Mouse (Mus musculus) midbrain, embryonic 15.5 days (tissue): Measurements from ENCODE around the gene Spsb2. TPM values are rescaled to one million over a fixed set of nuclear protein-coding genes. Genes with fewer than 3 reads are reported as not detected.
"Not testable (repeated sequence)": the region's sequence is repeated elsewhere in the genome, so short reads cannot be mapped to it uniquely, and the experiment has no call there.

ENCODE experiments used
- ATAC-seq: fragments of 200-750 bp; cut with Nextera tagmentation; replicated peaks from 2 replicates; pipeline ENCODE4 v1.8.0; 2017; ENCODE audit warnings: moderate TSS enrichment
- H3K27ac ChIP-seq: fragments of 300-500 bp; sonication (generic); 2 replicates; pipeline ENCODE4 v1.5.1; 2015; ENCODE audit warnings: mild to moderate bottlenecking, inconsistent platforms
- H3K27me3 ChIP-seq: fragments of 300-500 bp; sonication (generic); replicated peaks from 2 replicates; pipeline ENCODE4 v1.6.1; 2015; ENCODE audit warnings: inconsistent platforms
- H3K36me3 ChIP-seq: fragments of 300-500 bp; sonication (generic); replicated peaks from 2 replicates; pipeline ENCODE4 v1.6.1; 2015; ENCODE audit warnings: inconsistent platforms
- H3K4me1 ChIP-seq: fragments of 300-500 bp; sonication (generic); 2 replicates; pipeline ENCODE4 v1.6.1; 2015; ENCODE audit warnings: inconsistent platforms
- H3K4me2 ChIP-seq: fragments of 300-500 bp; sonication (generic); 2 replicates; pipeline ENCODE4 v1.6.1; 2015; ENCODE audit warnings: inconsistent platforms, mild to moderate bottlenecking, moderate library complexity
- H3K4me3 ChIP-seq: fragments of 300-500 bp; sonication (generic); 2 replicates; pipeline ENCODE4 v1.5.1; 2015; ENCODE audit warnings: mild to moderate bottlenecking, inconsistent platforms
- H3K9ac ChIP-seq: fragments of 300-500 bp; sonication (generic); 2 replicates; pipeline ENCODE4 v1.6.1; 2015; ENCODE audit warnings: mild to moderate bottlenecking, inconsistent platforms
- H3K9me3 ChIP-seq: fragments of 300-500 bp; sonication (generic); 2 replicates; pipeline ENCODE4 v1.6.1; 2016; ENCODE audit warnings: inconsistent platforms
- WGBS: fragments of 180-500 bp; shearing (Covaris S2); methylation state at CpG from one replicate; pipeline ENCODE4 v1.1.7; 2015; ENCODE audit warnings: mixed read lengths; 5-methylcytosine and 5-hydroxymethylcytosine counted together
- polyA plus RNA-seq: library from polyadenylated mRNA; unstranded; fragments of >200 nt; fragmentation: Nextera tagmentation; extraction: Ambion mirVana; gene quantifications from 2 replicates; pipeline ENCODE4 v1.2.1, GENCODE M21; 2015

The Spsb2 gene
- polyA plus RNA-seq, 1 experiment from 2014 or later: 8.8 TPM

GRCm38 (mm10) chr6:124804341-124804740 is 4.1 kb upstream of the Spsb2 start:
- 94% methylated on average over 3 of the region's 3 CpGs for WGBS
- Histone ChIP-seq H3K4me3 (no peak overlapping the region), H3K4me2 (no peak overlapping the region), H3K9me3 (no peaks in the 10 kb centered on the region), H3K36me3 (no peaks in the 10 kb centered on the region), H3K4me1 (peaks cover 24% of the 10 kb centered on the region), H3K27ac (no peak overlapping the region), H3K27me3 (no peaks in the 10 kb centered on the region), H3K9ac (no peak overlapping the region)
- ATAC-seq: no peak

- Histone ChIP-seq H3K4me1 (peaks cover 32% of the 10 kb centered on the region), H3K9me3 (no peaks in the 10 kb centered on the region), H3K27me3 (no peaks in the 10 kb centered on the region), H3K9ac (peak overlapping the region; percentile 41), H3K36me3 (no peaks in the 10 kb centered on the region), H3K27ac (peak overlapping the region; percentile 79), H3K4me2 (peak overlapping the region; percentile 69), H3K4me3 (peak overlapping the region; percentile 40)
- peak; percentile 91 for ATAC-seq
- WGBS: 2% methylated on average over 34 of the region's 34 CpGs
These were observed 2.8 kb upstream of the Spsb2 start for GRCm38 (mm10) chr6:124805341-124806321.

GRCm38 (mm10) chr6:124806446-124807140 is 1.9 kb upstream of the Spsb2 start:
- H3K36me3 ChIP-seq: no peaks in the 10 kb centered on the region
- peak overlapping the region; percentile 69 for H3K4me2 ChIP-seq
- H3K27ac ChIP-seq: peak overlapping the region; percentile 79
- H3K9ac ChIP-seq: no peak overlapping the region
- H3K4me3 ChIP-seq: peak overlapping the region; percentile 40; the same call in 1 of the 2 replicates
- no peaks in the 10 kb centered on the region for H3K27me3 ChIP-seq
- 73% methylated on average over 7 of the region's 7 CpGs for WGBS
- no peak for ATAC-seq
- no peaks in the 10 kb centered on the region for H3K9me3 ChIP-seq
- peaks cover 33% of the 10 kb centered on the region for H3K4me1 ChIP-seq

- H3K27me3 ChIP-seq: no peaks in the 10 kb centered on the region
- H3K27ac ChIP-seq: no peak overlapping the region
- peaks cover 41% of the 10 kb centered on the region for H3K4me1 ChIP-seq
- WGBS: 90% methylated on average over 4 of the region's 4 CpGs
- 0 out of 2 replicates have a peak, but pooled peaks cover 4% of the 10 kb centered on the region for H3K36me3 ChIP-seq
- ATAC-seq: no peak
- H3K9me3 ChIP-seq: no peaks in the 10 kb centered on the region
- no peak overlapping the region for H3K4me3 ChIP-seq
- no peak overlapping the region for H3K4me2 ChIP-seq
- H3K9ac ChIP-seq: no peak overlapping the region
These were observed 1.1 kb upstream of the Spsb2 start for GRCm38 (mm10) chr6:124807366-124807765.

GRCm38 (mm10) chr6:124807986-124808357 is 489 bp upstream of the Spsb2 start:
- H3K9ac ChIP-seq: no peak overlapping the region
- peak overlapping the region; percentile 83 for H3K4me2 ChIP-seq
- H3K27ac ChIP-seq: 0 out of 2 replicates have a peak overlapping the region, but pooled peaks have one; percentile 35
- no peak for ATAC-seq
- peak overlapping the region; percentile 43; the same call in 1 of the 2 replicates for H3K4me3 ChIP-seq
- WGBS: 84% methylated on average over 6 of the region's 6 CpGs
- no peaks in the 10 kb centered on the region for H3K27me3 ChIP-seq
- H3K4me1 ChIP-seq: peaks cover 47% of the 10 kb centered on the region
- H3K36me3 ChIP-seq: 0 out of 2 replicates have a peak, but pooled peaks cover 4% of the 10 kb centered on the region
- H3K9me3 ChIP-seq: no peaks in the 10 kb centered on the region

- Histone ChIP-seq H3K4me2 (peak overlapping the region; percentile 83), H3K27me3 (no peaks in the 10 kb centered on the region), H3K4me3 (peak overlapping the region; percentile 43), H3K4me1 (peaks cover 51% of the 10 kb centered on the region), H3K27ac (peak overlapping the region; percentile 67), H3K9ac (peak overlapping the region; percentile 21), H3K36me3 (0 out of 2 replicates have a peak, but pooled peaks cover 4% of the 10 kb centered on the region), H3K9me3 (no peaks in the 10 kb centered on the region)
- 0 out of 2 replicates have a peak, but pooled peaks have one; percentile 1 for ATAC-seq
- under 1% methylated on average over 35 of the region's 35 CpGs for WGBS
These were observed 752 bp downstream of the Spsb2 start for GRCm38 (mm10) chr6:124809052-124809774.

- Histone ChIP-seq H3K4me2 (peak overlapping the region; percentile 83), H3K4me1 (peaks cover 55% of the 10 kb centered on the region), H3K36me3 (0 out of 2 replicates have a peak, but pooled peaks cover 4% of the 10 kb centered on the region), H3K4me3 (peak overlapping the region; percentile 43), H3K27ac (peak overlapping the region; percentile 67; the same call in 1 of the 2 replicates), H3K9me3 (no peaks in the 10 kb centered on the region), H3K27me3 (no peaks in the 10 kb centered on the region), H3K9ac (peak overlapping the region; percentile 21)
- WGBS: 39% methylated on average over 14 of the region's 14 CpGs
- no peak for ATAC-seq
These were observed 1.5 kb downstream of the Spsb2 start for GRCm38 (mm10) chr6:124809775-124810538.

- not testable (repeated sequence) for H3K27ac ChIP-seq, H3K4me3 ChIP-seq, H3K9ac ChIP-seq, H3K27me3 ChIP-seq, ATAC-seq, H3K36me3 ChIP-seq, H3K9me3 ChIP-seq, H3K4me2 ChIP-seq
- peaks cover 49% of the 10 kb centered on the region for H3K4me1 ChIP-seq
- 83% methylated on average over 11 of the region's 11 CpGs for WGBS
These were observed 2.3 kb downstream of the Spsb2 start for GRCm38 (mm10) chr6:124810566-124811402.

GRCm38 (mm10) chr6:124811403-124811665 is 2.9 kb downstream of the Spsb2 start:
- Histone ChIP-seq H3K36me3 (0 out of 2 replicates have a peak, but pooled peaks cover 4% of the 10 kb centered on the region), H3K9me3 (no peaks in the 10 kb centered on the region), H3K4me2 (no peak overlapping the region), H3K27me3 (no peaks in the 10 kb centered on the region), H3K4me3 (no peak overlapping the region), H3K4me1 (peaks cover 44% of the 10 kb centered on the region), H3K27ac (no peak overlapping the region), H3K9ac (no peak overlapping the region)
- ATAC-seq: no peak
- 86% methylated on average over 4 of the region's 4 CpGs for WGBS

- no peak overlapping the region for H3K27ac ChIP-seq
- peaks cover 39% of the 10 kb centered on the region for H3K4me1 ChIP-seq
- H3K9ac ChIP-seq: no peak overlapping the region
- no peak for ATAC-seq
- H3K4me2 ChIP-seq: peak overlapping the region; percentile 87
- peak overlapping the region; percentile 59; the same call in 1 of the 2 replicates for H3K4me3 ChIP-seq
- H3K27me3 ChIP-seq: no peaks in the 10 kb centered on the region
- 84% methylated on average over 24 of the region's 24 CpGs for WGBS
- H3K9me3 ChIP-seq: no peaks in the 10 kb centered on the region
- H3K36me3 ChIP-seq: peaks cover 4% of the 10 kb centered on the region; the same call in 1 of the 2 replicates
These were observed 3.5 kb downstream of the Spsb2 start for GRCm38 (mm10) chr6:124811701-124812560.
